11 mouse cellular contexts compared by ENCODE assay signal in genomic region chr11:101330371-101330924, GRCm38 (mm10). TPM values are rescaled to one million over a fixed set of nuclear protein-coding genes. Genes with fewer than 3 reads are reported as not detected.
DNase-seq lines count a peak whose midpoint lies in the region; ATAC-seq lines count a peak whose summit lies in the region.
"Had no signal": no experiment of that assay in that cellular context is flagged by ENCODE, and none has a peak within 500 bp of the region (broad histone marks: within the 10 kb centered on the region; RNA-seq: fewer than 3 reads in every experiment).

Gene Aoc3 (plus strand): TSS chr11:101330605.

- no peak within 1 kb of the TSS for H3K4me2 ChIP-seq in forebrain, embryonic 14.5 days (ENCODE audit: low read length)
- H3K4me2 ChIP-seq in forebrain, embryonic 15.5 days (replicated peaks), result no peak within 1 kb of the TSS
- H3K4me2 ChIP-seq: liver, embryonic 11.5 days; neural tube, embryonic 13.5 days had no signal

- no peak within 1 kb of the TSS for H3K9ac ChIP-seq in forebrain, embryonic 14.5 days (ENCODE audit: low read length)
- H3K9ac ChIP-seq in forebrain, embryonic 15.5 days (replicated peaks), result no peak within 1 kb of the TSS
- H3K9ac ChIP-seq: neural tube, embryonic 13.5 days had no signal

- H3K4me3 ChIP-seq in forebrain, embryonic 10.5 days, result no peak within 1 kb of the TSS
- no peak within 1 kb of the TSS for H3K4me3 ChIP-seq in forebrain, embryonic 14.5 days (ENCODE audit: low read depth, low read length)
- no peak within 1 kb of the TSS for H3K4me3 ChIP-seq in forebrain, embryonic 15.5 days
- H3K4me3 ChIP-seq: neural tube, embryonic 13.5 days had no signal

- 82% methylated on average over 7 of the region's 7 CpGs for WGBS in forebrain, embryonic 10.5 days
- 70% methylated on average over 7 of the region's 7 CpGs for WGBS in forebrain, embryonic 14.5 days
- 67% methylated on average over 7 of the region's 7 CpGs for WGBS in forebrain, embryonic 15.5 days

- no peaks in the 10 kb centered on the region for H3K9me3 ChIP-seq in forebrain, embryonic 10.5 days
- H3K9me3 ChIP-seq in forebrain, embryonic 14.5 days (replicated peaks; ENCODE audit: control insufficient read depth, low read length), result no peaks in the 10 kb centered on the region
- H3K9me3 ChIP-seq in forebrain, embryonic 15.5 days, result no peaks in the 10 kb centered on the region
- H3K9me3 ChIP-seq: neural tube, embryonic 13.5 days had no signal

- ATAC-seq in forebrain, embryonic 14.5 days, result no peak
- ATAC-seq in forebrain, embryonic 15.5 days (replicated peaks), result no peak

- H3K27me3 ChIP-seq in forebrain, embryonic 10.5 days (ENCODE audit: poor library complexity, severe bottlenecking), result no peaks in the 10 kb centered on the region
- no peaks in the 10 kb centered on the region for H3K27me3 ChIP-seq in forebrain, embryonic 14.5 days (replicated peaks; ENCODE audit: control insufficient read depth, insufficient read depth, low read length)
- H3K27me3 ChIP-seq in forebrain, embryonic 15.5 days, result no peaks in the 10 kb centered on the region
- H3K27me3 ChIP-seq: neural tube, embryonic 13.5 days had no signal

- peaks cover 20% of the 10 kb centered on the region for H3K4me1 ChIP-seq in forebrain, embryonic 10.5 days
- no peaks in the 10 kb centered on the region for H3K4me1 ChIP-seq in forebrain, embryonic 14.5 days (ENCODE audit: control insufficient read depth, insufficient read depth, low read length)
- no peaks in the 10 kb centered on the region for H3K4me1 ChIP-seq in forebrain, embryonic 15.5 days

- H3K27ac ChIP-seq in forebrain, embryonic 10.5 days, result 0 out of 2 replicates have a peak within 1 kb of the TSS, but pooled peaks have one; percentile 1
- no peak within 1 kb of the TSS for H3K27ac ChIP-seq in forebrain, embryonic 14.5 days (ENCODE audit: low read depth, low read length)
- no peak within 1 kb of the TSS for H3K27ac ChIP-seq in forebrain, embryonic 15.5 days (replicated peaks)
- H3K27ac ChIP-seq: neural tube, embryonic 13.5 days had no signal

- peaks cover 22% of the 10 kb centered on the region for H3K36me3 ChIP-seq in forebrain, embryonic 10.5 days (replicated peaks)
- peaks cover 11% of the 10 kb centered on the region for H3K36me3 ChIP-seq in forebrain, embryonic 14.5 days (ENCODE audit: control insufficient read depth, insufficient read depth, low read length)
- peaks cover 5% of the 10 kb centered on the region for H3K36me3 ChIP-seq in forebrain, embryonic 15.5 days

- no peak for DNase-seq in forebrain, embryonic 10.5 days (ENCODE audit: extremely low spot score, low spot score)
- no peak for DNase-seq in forebrain, embryonic 14.5 days (ENCODE audit: low spot score)
- DNase-seq in 3T3-L1 (ENCODE audit: low read depth, low spot score), result peak; percentile 94
- DNase-seq in gastrocnemius, postnatal 10 days, result no peak
- peak; percentile 61 for DNase-seq in heart, postnatal 4 days
- no peak for DNase-seq in spleen, postnatal 10 days (ENCODE audit: low spot score in 2 of 2)
- no peak for DNase-seq in layer of hippocampus, adult 18-20 months (ENCODE audit: low spot score in 2 of 2)

RNA-seq across cellular contexts. Expression of gene Aoc3, which starts in this region (rescaled TPM):
- not detected in 2 replicates for polyA plus RNA-seq in forebrain, embryonic 10.5 days (2016; fragmentation: Nextera tagmentation; extraction: Ambion mirVana)
- polyA plus RNA-seq in forebrain, embryonic 14.5 days (2014; fragmentation: Nextera tagmentation; extraction: Ambion mirVana), result 0.08 and 0.10 TPM in 2 replicates
- 10 to 100 TPM; 25.2 to 31.0 TPM for total RNA-seq in gastrocnemius, postnatal 10 days (2021)
- total RNA-seq in heart, postnatal 4 days (2021), result 10 to 100 TPM; 29.5 to 31.3 TPM
- under 1 TPM; 0.36 to 0.47 TPM for total RNA-seq in layer of hippocampus, adult 18-20 months (2021)
- polyA plus RNA-seq in forebrain, embryonic 15.5 days (2015; fragmentation: Nextera tagmentation; extraction: Ambion mirVana), result 0.05 TPM in 1 of 2 replicates, not detected in the other
- polyA plus RNA-seq: hindbrain, embryonic 11.5 days; liver, embryonic 11.5 days; neural tube, embryonic 13.5 days had no signal

Comparison
In these comparisons a context has a peak if more than half of its experiments do, and no peak if none do; other contexts are left out.
1. RNA of gene Aoc3 (total RNA-seq): 29.5 to 31.3 TPM in heart, postnatal 4 days and 25.2 to 31.0 TPM in gastrocnemius, postnatal 10 days; 0.36 to 0.47 TPM in layer of hippocampus, adult 18-20 months; every median in the first group is over 10 times any median in the second.
2. DNase-seq: peak in 3T3-L1 (single experiment) and heart, postnatal 4 days (single experiment); none in forebrain, embryonic 10.5 days (single experiment), forebrain, embryonic 14.5 days (single experiment), gastrocnemius, postnatal 10 days (single experiment), spleen, postnatal 10 days (0 of 2) and layer of hippocampus, adult 18-20 months (0 of 2).